Mouse (Mus musculus) liver, adult 2 months (tissue): ENCODE data around the gene Kcnab1. TPM values are rescaled to one million over a fixed set of nuclear protein-coding genes. Genes with fewer than 3 reads are reported as not detected.
A peak's percentile ranks its signal among the peaks of the same experiment; 100 is the strongest.

Experiments used
- DNase-seq: peaks from one replicate; pipeline ENCODE4 v3.0.0-alpha.2; 2011; ENCODE audit warnings: low read depth, low spot score; ENCODE audit errors: extremely low read depth
- H3K27ac ChIP-seq: fragments of 200-500 bp; replicated peaks from 2 replicates; pipeline ENCODE4 v1.5.1; 2012; ENCODE audit warnings: low read depth, mild to moderate bottlenecking, control low read depth, inconsistent platforms, low read length; ENCODE audit not compliant: insufficient read depth
- H3K27me3 ChIP-seq: fragments of 200-500 bp; 2 replicates; pipeline ENCODE4 v1.6.1; 2012; ENCODE audit warnings: mild to moderate bottlenecking, moderate library complexity, low read length, inconsistent platforms; ENCODE audit not compliant: control insufficient read depth, insufficient read depth
- H3K36me3 ChIP-seq: fragments of 200-500 bp; 2 replicates; pipeline ENCODE4 v1.6.1; 2012; ENCODE audit warnings: low read length, inconsistent platforms; ENCODE audit not compliant: control insufficient read depth, insufficient read depth
- H3K4me1 ChIP-seq: fragments of 200-500 bp; 2 replicates; pipeline ENCODE4 v1.6.1; 2011; ENCODE audit warnings: low read length; ENCODE audit not compliant: control insufficient read depth, insufficient read depth
- H3K4me3 ChIP-seq: fragments of 200-500 bp; 2 replicates; pipeline ENCODE4 v1.5.1; 2011; ENCODE audit warnings: low read depth, mild to moderate bottlenecking, control low read depth, low read length, moderate library complexity; ENCODE audit not compliant: insufficient read depth
- H3K79me2 ChIP-seq: fragments of 200-500 bp; 2 replicates; pipeline ENCODE4 v1.6.1; 2012; ENCODE audit warnings: inconsistent platforms, mild to moderate bottlenecking, low read length, moderate library complexity; ENCODE audit not compliant: control insufficient read depth, insufficient read depth
- H3K9ac ChIP-seq: fragments of 200-500 bp; 2 replicates; pipeline ENCODE4 v1.6.1; 2012; ENCODE audit warnings: low read depth, mild to moderate bottlenecking, control low read depth, inconsistent platforms, low read length
- CTCF ChIP-seq: fragments of 200-500 bp; IDR thresholded peaks from 2 replicates; pipeline ENCODE4 v1.5.1; 2011; ENCODE audit warnings: low read depth, low read length, control low read depth
- POLR2A ChIP-seq: fragments of 200-500 bp; IDR thresholded peaks from 2 replicates; pipeline ENCODE4 v1.6.1; 2011; ENCODE audit warnings: low read length, control low read depth; ENCODE audit not compliant: insufficient read depth; ENCODE audit errors: extremely low read depth
- WGBS: fragments of 180-500 bp; shearing (Covaris S2); methylation state at CpG from one replicate; pipeline ENCODE4 v1.1.7; 2018; 5-methylcytosine and 5-hydroxymethylcytosine counted together
- polyA plus RNA-seq: library from polyadenylated mRNA; depleted of rRNA; stranded (reverse); fragments of >200 nt; gene quantifications from 2 replicates; pipeline ENCODE4 v1.2.3, GENCODE M21; 2012
- total RNA-seq: library from RNA; depleted of rRNA; stranded (reverse); fragments of >200 nt; gene quantifications from 2 replicates; pipeline ENCODE4 v1.2.3, GENCODE M21; 2014

Gene Kcnab1
- total and polyA plus RNA-seq, 2 experiments = 0.06 to 0.28 TPM

- no peaks in the 10 kb centered on the region for H3K4me1 ChIP-seq
- no peaks in the 10 kb centered on the region for H3K36me3 ChIP-seq
- H3K79me2 ChIP-seq = no peaks in the 10 kb centered on the region
- no peak overlapping the region for H3K27ac ChIP-seq
- no peak overlapping the region for H3K9ac ChIP-seq
- no peak for TF ChIP-seq POLR2A
- no peak for TF ChIP-seq CTCF
- 28% methylated on average over 5 of the region's 5 CpGs for WGBS
- H3K4me3 ChIP-seq = no peak overlapping the region
- DNase-seq = no peak
- no peaks in the 10 kb centered on the region for H3K27me3 ChIP-seq
These were observed 193.4 kb downstream of the Kcnab1 start for GRCm38 (mm10) chr3:65302559-65302958.

GRCm38 (mm10) chr3:65315837-65316236, 206.7 kb downstream of the Kcnab1 start:
- Histone ChIP-seq H3K9ac (no peak overlapping the region), H3K79me2 (no peaks in the 10 kb centered on the region), H3K27ac (no peak overlapping the region), H3K4me3 (no peak overlapping the region), H3K4me1 (no peaks in the 10 kb centered on the region), H3K36me3 (no peaks in the 10 kb centered on the region), H3K27me3 (no peaks in the 10 kb centered on the region)
- 75% methylated on average over 6 of the region's 6 CpGs for WGBS
- TF ChIP-seq CTCF (no peak), POLR2A (no peak)
- no peak for DNase-seq

GRCm38 (mm10) chr3:65316738-65317137, 207.6 kb downstream of the Kcnab1 start:
- no peaks in the 10 kb centered on the region for H3K27me3 ChIP-seq
- no peaks in the 10 kb centered on the region for H3K79me2 ChIP-seq
- H3K9ac ChIP-seq = no peak overlapping the region
- no peak overlapping the region for H3K27ac ChIP-seq
- DNase-seq = no peak
- no peaks in the 10 kb centered on the region for H3K36me3 ChIP-seq
- TF ChIP-seq POLR2A (no peak), CTCF (no peak)
- no peaks in the 10 kb centered on the region for H3K4me1 ChIP-seq
- no peak overlapping the region for H3K4me3 ChIP-seq

GRCm38 (mm10) chr3:65317876-65318537, 208.8 kb downstream of the Kcnab1 start:
- Histone ChIP-seq H3K27ac (no peak overlapping the region), H3K79me2 (no peaks in the 10 kb centered on the region), H3K4me1 (no peaks in the 10 kb centered on the region), H3K9ac (no peak overlapping the region), H3K36me3 (no peaks in the 10 kb centered on the region), H3K27me3 (no peaks in the 10 kb centered on the region), H3K4me3 (no peak overlapping the region)
- TF ChIP-seq POLR2A (no peak), CTCF (peak; percentile 44)
- 33% methylated on average over 10 of the region's 10 CpGs for WGBS
- DNase-seq = peak; percentile 52

- peak; percentile 19 for DNase-seq
- no peak overlapping the region for H3K9ac ChIP-seq
- H3K27me3 ChIP-seq = no peaks in the 10 kb centered on the region
- no peak overlapping the region for H3K4me3 ChIP-seq
- no peaks in the 10 kb centered on the region for H3K4me1 ChIP-seq
- peak; percentile 35; the same call in 1 of the 2 replicates for TF ChIP-seq CTCF
- TF ChIP-seq POLR2A = no peak
- 72% methylated on average over 7 of the region's 7 CpGs for whole genome bisulfite sequencing
- H3K79me2 ChIP-seq = no peaks in the 10 kb centered on the region
- no peaks in the 10 kb centered on the region for H3K36me3 ChIP-seq
- no peak overlapping the region for H3K27ac ChIP-seq
These were observed 210.2 kb downstream of the Kcnab1 start for GRCm38 (mm10) chr3:65319248-65320008.

GRCm38 (mm10) chr3:65320990-65321389, 211.8 kb downstream of the Kcnab1 start:
- no peak overlapping the region for H3K4me3 ChIP-seq
- no peaks in the 10 kb centered on the region for H3K36me3 ChIP-seq
- DNase-seq = no peak
- no peak overlapping the region for H3K27ac ChIP-seq
- no peaks in the 10 kb centered on the region for H3K79me2 ChIP-seq
- H3K27me3 ChIP-seq = no peaks in the 10 kb centered on the region
- H3K9ac ChIP-seq = no peak overlapping the region
- H3K4me1 ChIP-seq = no peaks in the 10 kb centered on the region
- no peak for TF ChIP-seq POLR2A
- TF ChIP-seq CTCF = no peak
- WGBS = 82% methylated on average over 4 of the region's 4 CpGs
